Mouse (Mus musculus): ENCODE results near the gene Tmem232.

DNA sequence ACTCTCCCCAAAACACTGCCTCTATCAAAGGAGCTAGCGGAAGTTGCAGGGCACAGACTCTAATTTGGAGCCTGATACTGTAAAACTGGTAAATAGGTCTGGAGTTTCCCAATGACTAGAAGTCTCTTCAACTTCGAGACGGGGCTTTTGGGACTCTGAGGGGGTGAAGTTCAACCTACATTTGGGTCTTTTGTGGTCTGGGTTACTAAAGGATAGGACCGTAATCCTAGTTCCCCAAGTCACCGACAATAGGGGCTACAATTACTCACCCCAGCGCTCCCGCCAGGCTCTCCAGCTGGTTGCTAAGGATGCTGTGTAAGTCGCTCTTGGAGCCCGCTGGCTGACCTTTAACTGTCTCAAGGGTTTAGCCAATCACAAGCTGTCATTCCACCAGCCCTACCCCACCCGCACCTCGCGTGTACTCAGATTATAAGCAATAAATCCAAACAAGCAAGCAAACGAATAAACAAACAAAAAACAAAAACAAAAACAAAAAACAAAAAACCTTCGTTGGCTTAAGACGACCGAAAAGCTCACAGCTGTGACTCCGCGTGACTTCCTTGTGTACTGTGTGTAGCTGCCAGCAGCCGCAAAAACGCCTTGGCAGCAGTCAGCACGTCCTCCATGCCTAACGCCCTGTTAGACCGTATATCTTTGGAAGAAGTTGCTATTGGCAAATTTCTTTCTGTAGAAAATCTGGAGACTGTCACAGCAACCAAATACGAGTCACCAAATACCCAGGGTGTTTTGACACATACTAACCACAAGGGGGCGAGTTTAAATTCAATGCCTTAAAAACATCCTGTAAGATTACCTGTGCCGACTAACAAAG is at the start of gene Tmem232:
- TF ChIP-seq POLR2A (IDR thresholded peaks at IDR 0.05; ENCODE audit: low read depth, low read length) = no peak
- no peak for TF ChIP-seq NRF1 (IDR thresholded peaks at IDR 0.05; ENCODE audit: low read depth, low read length)
- TF ChIP-seq HCFC1 (IDR thresholded peaks at IDR 0.05; ENCODE audit: low read depth, low read length) = no peak

All from CH12.LX (cell line).